8 mouse cellular contexts compared by ENCODE assay signal in genomic region chr11:102138447-102138740, GRCm38 (mm10). TPM values are rescaled to one million over a fixed set of nuclear protein-coding genes. Genes with fewer than 3 reads are reported as not detected.
DNase-seq lines count a peak whose midpoint lies in the region; ATAC-seq and TF ChIP-seq lines count a peak whose summit lies in the region.

No protein-coding gene starts in this region.

- TF ChIP-seq POLR2A in limb, embryonic 14.5 days (IDR thresholded peaks at IDR 0.05; ENCODE audit: borderline replicate concordance, extremely low read depth, insufficient read depth, insufficient read length) = no peak

- no peak overlapping the region for H3K27ac ChIP-seq in intestine, embryonic 15.5 days
- H3K27ac ChIP-seq in limb, embryonic 14.5 days (replicated peaks; ENCODE audit: low read depth, low read length) = no peak overlapping the region
- H3K27ac ChIP-seq in midbrain, embryonic 15.5 days = no peak overlapping the region

- ATAC-seq in intestine, embryonic 15.5 days = no peak
- peak; percentile 71 for ATAC-seq in limb, embryonic 14.5 days (ENCODE audit: low FRiP score, low read depth)
- 0 out of 2 replicates have a peak, but pooled peaks have one; percentile 60 for ATAC-seq in midbrain, embryonic 15.5 days (replicated peaks)

- peaks cover 9% of the 10 kb centered on the region; the same call in 1 of the 2 replicates for H3K4me1 ChIP-seq in intestine, embryonic 15.5 days (replicated peaks)
- H3K4me1 ChIP-seq in limb, embryonic 14.5 days (ENCODE audit: control insufficient read depth, insufficient read depth, low read length) = no peaks in the 10 kb centered on the region
- H3K4me1 ChIP-seq in midbrain, embryonic 15.5 days = peaks cover 9% of the 10 kb centered on the region; the same call in 1 of the 2 replicates

- peak; percentile 56 to 71 for DNase-seq in left cerebral cortex, adult 18-20 months (ENCODE audit: low spot score in 2 of 2)
- no peak for DNase-seq in left cerebral cortex, adult 11 months (ENCODE audit: low spot score)
- peak; percentile 51 to 77 for DNase-seq in cerebellum, postnatal 4 days (ENCODE audit: low spot score in 2 of 2)
- peak; percentile 32 to 50 for DNase-seq in gastrocnemius, postnatal 36 days
- peak; percentile 80 for DNase-seq in limb, embryonic 14.5 days (ENCODE audit: low spot score)
- DNase-seq in spleen, postnatal 36 days (ENCODE audit: low spot score in 2 of 2) = peak; percentile 34 to 46

- WGBS in intestine, embryonic 15.5 days = under 1% methylated on average over 18 of the region's 18 CpGs
- under 1% methylated on average over 18 of the region's 18 CpGs for WGBS in limb, embryonic 14.5 days
- WGBS in midbrain, embryonic 15.5 days = 1% methylated on average over 18 of the region's 18 CpGs

- no peaks in the 10 kb centered on the region for H3K9me3 ChIP-seq in intestine, embryonic 15.5 days
- no peaks in the 10 kb centered on the region for H3K9me3 ChIP-seq in limb, embryonic 14.5 days (ENCODE audit: control insufficient read depth, low read length)
- H3K9me3 ChIP-seq in midbrain, embryonic 15.5 days = no peaks in the 10 kb centered on the region

- intact Hi-C loops in gastrocnemius, postnatal 36 days (cut with DNase I) = loop anchor here (1.0 to 5.0 kb wide), 3 partner anchors 36 to 146 kb away; no protein-coding TSS in a partner anchor

- H3K4me2 ChIP-seq in intestine, embryonic 15.5 days (replicated peaks) = peak overlapping the region; percentile 70
- peak overlapping the region; percentile 64 for H3K4me2 ChIP-seq in limb, embryonic 14.5 days (replicated peaks; ENCODE audit: low read depth, low read length, severe bottlenecking)
- peak overlapping the region; percentile 53 for H3K4me2 ChIP-seq in midbrain, embryonic 15.5 days

- H3K27me3 ChIP-seq in intestine, embryonic 15.5 days (replicated peaks) = no peaks in the 10 kb centered on the region
- peaks cover under 1% of the 10 kb centered on the region; the same call in 1 of the 2 replicates for H3K27me3 ChIP-seq in limb, embryonic 14.5 days (ENCODE audit: control insufficient read depth, insufficient read depth, low read length)
- peaks cover 11% of the 10 kb centered on the region for H3K27me3 ChIP-seq in midbrain, embryonic 15.5 days (replicated peaks)

- no peaks in the 10 kb centered on the region for H3K36me3 ChIP-seq in intestine, embryonic 15.5 days
- no peaks in the 10 kb centered on the region for H3K36me3 ChIP-seq in limb, embryonic 14.5 days (ENCODE audit: control insufficient read depth, insufficient read depth, low read length)
- H3K36me3 ChIP-seq in midbrain, embryonic 15.5 days (replicated peaks) = no peaks in the 10 kb centered on the region

- peak overlapping the region; percentile 17; the same call in 1 of the 2 replicates for H3K4me3 ChIP-seq in intestine, embryonic 15.5 days (replicated peaks)
- H3K4me3 ChIP-seq in limb, embryonic 14.5 days (replicated peaks; ENCODE audit: low read length) = peak overlapping the region; percentile 34
- peak overlapping the region; percentile 24 for H3K4me3 ChIP-seq in midbrain, embryonic 15.5 days

- H3K9ac ChIP-seq in intestine, embryonic 15.5 days = peak overlapping the region; percentile 40; the same call in 1 of the 2 replicates
- H3K9ac ChIP-seq in limb, embryonic 14.5 days (ENCODE audit: low read depth, low read length, severe bottlenecking) = no peak overlapping the region
- peak overlapping the region; percentile 23; the same call in 1 of the 2 replicates for H3K9ac ChIP-seq in midbrain, embryonic 15.5 days

RNA-seq across cellular contexts. Expression of gene Nags, which starts 6.9 kb away (rescaled TPM):
- not detected for total RNA-seq in left cerebral cortex, adult 18-20 months (2021)
- not detected for total RNA-seq in gastrocnemius, postnatal 36 days (2021)
- 24.0 and 25.6 TPM in 2 replicates for polyA plus RNA-seq in intestine, embryonic 15.5 days (2015; fragmentation: Nextera tagmentation; extraction: Ambion mirVana)
- 0.06 and 0.09 TPM in 2 replicates for polyA plus RNA-seq in limb, embryonic 14.5 days (2012; rRNA removed)
- not detected in 2 replicates for polyA plus RNA-seq in limb, embryonic 14.5 days (2014; fragmentation: Nextera tagmentation; extraction: Ambion mirVana)
- 0.10 and 0.30 TPM in 2 replicates for polyA plus RNA-seq in midbrain, embryonic 15.5 days (2015; fragmentation: Nextera tagmentation; extraction: Ambion mirVana)

RNA-seq across cellular contexts. Expression of gene Tmem101, which starts 17.8 kb away (rescaled TPM):
- total RNA-seq in left cerebral cortex, adult 18-20 months (2021) = 10 to 100 TPM; 24.6 to 25.3 TPM
- 10 to 100 TPM; 10.1 to 11.4 TPM for total RNA-seq in gastrocnemius, postnatal 36 days (2021)
- 23.8 and 26.4 TPM in 2 replicates for polyA plus RNA-seq in intestine, embryonic 15.5 days (2015; fragmentation: Nextera tagmentation; extraction: Ambion mirVana)
- polyA plus RNA-seq in limb, embryonic 14.5 days (2012; rRNA removed) = 37.1 and 47.9 TPM in 2 replicates
- 29.7 and 34.5 TPM in 2 replicates for polyA plus RNA-seq in limb, embryonic 14.5 days (2014; fragmentation: Nextera tagmentation; extraction: Ambion mirVana)
- polyA plus RNA-seq in midbrain, embryonic 15.5 days (2015; fragmentation: Nextera tagmentation; extraction: Ambion mirVana) = 45.3 and 46.5 TPM in 2 replicates

RNA-seq across cellular contexts. Expression of gene Pyy, which starts 30.8 kb away (rescaled TPM):
- not detected for total RNA-seq in left cerebral cortex, adult 18-20 months (2021)
- total RNA-seq in gastrocnemius, postnatal 36 days (2021) = not detected
- polyA plus RNA-seq in intestine, embryonic 15.5 days (2015; fragmentation: Nextera tagmentation; extraction: Ambion mirVana) = 57.2 and 75.0 TPM in 2 replicates
- polyA plus RNA-seq in limb, embryonic 14.5 days (2012; rRNA removed) = not detected in 2 replicates
- polyA plus RNA-seq in limb, embryonic 14.5 days (2014; fragmentation: Nextera tagmentation; extraction: Ambion mirVana) = not detected in 2 replicates
- polyA plus RNA-seq in midbrain, embryonic 15.5 days (2015; fragmentation: Nextera tagmentation; extraction: Ambion mirVana) = not detected in 2 replicates

RNA-seq across cellular contexts. Expression of gene Ppy, which starts 37.3 kb away (rescaled TPM):
- total RNA-seq in left cerebral cortex, adult 18-20 months (2021) = not detected
- total RNA-seq in gastrocnemius, postnatal 36 days (2021) = not detected
- 4.5 and 6.2 TPM in 2 replicates for polyA plus RNA-seq in intestine, embryonic 15.5 days (2015; fragmentation: Nextera tagmentation; extraction: Ambion mirVana)
- polyA plus RNA-seq in limb, embryonic 14.5 days (2012; rRNA removed) = not detected in 2 replicates
- polyA plus RNA-seq in limb, embryonic 14.5 days (2014; fragmentation: Nextera tagmentation; extraction: Ambion mirVana) = not detected in 2 replicates
- polyA plus RNA-seq in midbrain, embryonic 15.5 days (2015; fragmentation: Nextera tagmentation; extraction: Ambion mirVana) = not detected in 2 replicates

RNA-seq across cellular contexts. Expression of gene Lsm12, which starts 46.7 kb away (rescaled TPM):
- 10 to 100 TPM; 55.0 to 64.2 TPM for total RNA-seq in left cerebral cortex, adult 18-20 months (2021)
- total RNA-seq in gastrocnemius, postnatal 36 days (2021) = 10 to 100 TPM; 86.6 to 89.2 TPM
- 118 and 140 TPM in 2 replicates for polyA plus RNA-seq in intestine, embryonic 15.5 days (2015; fragmentation: Nextera tagmentation; extraction: Ambion mirVana)
- 38.5 and 40.0 TPM in 2 replicates for polyA plus RNA-seq in limb, embryonic 14.5 days (2012; rRNA removed)
- 83.8 and 86.0 TPM in 2 replicates for polyA plus RNA-seq in limb, embryonic 14.5 days (2014; fragmentation: Nextera tagmentation; extraction: Ambion mirVana)
- polyA plus RNA-seq in midbrain, embryonic 15.5 days (2015; fragmentation: Nextera tagmentation; extraction: Ambion mirVana) = 111 and 118 TPM in 2 replicates

Comparison
In these comparisons a context has a peak if more than half of its experiments do, and no peak if none do; other contexts are left out.
1. RNA of gene Nags, which starts 6.9 kb away (polyA plus RNA-seq): 24.0 to 25.6 TPM in intestine, embryonic 15.5 days; 0.10 to 0.30 TPM in midbrain, embryonic 15.5 days and 0.06 to 0.09 TPM in limb, embryonic 14.5 days; every median in the first group is over 10 times any median in the second.
2. RNA of gene Pyy, which starts 30.8 kb away (polyA plus RNA-seq): 57.2 to 75.0 TPM in intestine, embryonic 15.5 days; not detected in midbrain, embryonic 15.5 days and not detected in limb, embryonic 14.5 days; every median in the first group is over 10 times any median in the second.
3. Peak in every context shown above with its lines, with median percentiles within 50 percentile points of each other: H3K4me2 ChIP-seq and H3K4me3 ChIP-seq.